Mouse (Mus musculus): ENCODE data around the gene BC049730. TPM values are rescaled to one million over a fixed set of nuclear protein-coding genes. Genes with fewer than 3 reads are reported as not detected.
"Not testable (repeated sequence)": the region's sequence is repeated elsewhere in the genome, so short reads cannot be mapped to it uniquely, and the experiment has no call there.

The BC049730 gene
- polyA plus RNA-seq (2015; fragmentation: Nextera tagmentation; extraction: Ambion mirVana) = not detected in 2 replicates

- WGBS = 90% methylated on average over 14 of the region's 14 CpGs
- no peak within 1 kb of the TSS for H3K4me2 ChIP-seq
- H3K27ac ChIP-seq = no peak within 1 kb of the TSS
- no peaks in the 10 kb centered on the region for H3K27me3 ChIP-seq
- no peak within 1 kb of the TSS for H3K4me3 ChIP-seq
- no peak within 1 kb of the TSS for H3K9ac ChIP-seq
- no peaks in the 10 kb centered on the region for H3K36me3 ChIP-seq
- no peaks in the 10 kb centered on the region for H3K9me3 ChIP-seq
- H3K4me1 ChIP-seq = no peaks in the 10 kb centered on the region
- ATAC-seq (ENCODE audit: borderline replicate concordance, extremely low read depth, low FRiP score, low TSS enrichment) = no peak
Observed at GRCm38 (mm10) chr7:24708832-24709292, at the start of gene BC049730. Gene BC049730, plus strand, starts transcription at chr7:24709242.

DNA sequence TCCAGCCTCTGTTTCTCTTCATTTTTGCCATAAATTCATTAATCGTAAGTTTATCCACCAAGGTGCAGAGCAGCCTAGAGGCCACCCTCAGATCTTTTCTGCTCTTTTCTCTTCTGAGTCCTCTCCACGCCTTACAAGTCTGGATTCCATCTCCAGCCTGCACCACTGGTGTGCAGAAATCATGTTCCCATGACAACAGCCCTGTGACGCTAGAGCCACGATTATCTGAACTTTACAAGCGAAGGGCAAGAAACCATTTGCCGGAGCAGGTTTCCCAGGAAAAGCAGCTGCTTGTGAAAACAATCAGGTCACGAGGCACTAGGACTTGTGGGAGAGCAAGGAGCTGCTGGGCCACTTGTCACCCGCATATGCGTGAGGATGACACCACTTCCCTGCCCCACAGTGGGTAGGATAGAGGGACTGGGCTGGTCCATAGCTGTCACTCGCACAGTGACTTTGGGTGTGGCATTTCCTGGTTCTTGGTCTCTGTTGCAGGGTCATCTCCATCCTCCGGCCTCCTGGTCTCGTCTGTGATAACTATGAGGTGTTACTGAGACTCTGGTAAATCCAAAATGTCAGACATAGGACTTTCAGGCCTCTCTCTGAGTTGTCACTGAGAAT, 49.2 kb upstream of the BC049730 start:
- WGBS = 33% methylated on average over 12 of the region's 12 CpGs

GRCm38 (mm10) chr7:24661118-24661904, 47.7 kb upstream of the BC049730 start:
- no peak overlapping the region for H3K4me2 ChIP-seq
- 52% methylated on average over 17 of the region's 17 CpGs for WGBS
- H3K9me3 ChIP-seq = no peaks in the 10 kb centered on the region
- ATAC-seq (ENCODE audit: borderline replicate concordance, extremely low read depth, low FRiP score, low TSS enrichment) = no peak
- H3K4me1 ChIP-seq = no peaks in the 10 kb centered on the region
- no peak overlapping the region for H3K27ac ChIP-seq
- no peak overlapping the region for H3K9ac ChIP-seq
- H3K36me3 ChIP-seq = no peaks in the 10 kb centered on the region
- no peaks in the 10 kb centered on the region for H3K27me3 ChIP-seq
- H3K4me3 ChIP-seq = no peak overlapping the region

More for the DNA sequence above, 49.2 kb upstream of the BC049730 start:
- no peak for ATAC-seq (ENCODE audit: borderline replicate concordance, extremely low read depth, low FRiP score, low TSS enrichment)
- Histone ChIP-seq H3K4me1 (no peaks in the 10 kb centered on the region), H3K27me3 (no peaks in the 10 kb centered on the region), H3K4me3 (no peak overlapping the region), H3K36me3 (no peaks in the 10 kb centered on the region), H3K27ac (no peak overlapping the region), H3K9ac (no peak overlapping the region), H3K9me3 (no peaks in the 10 kb centered on the region), H3K4me2 (no peak overlapping the region)

- Histone ChIP-seq H3K27me3 (no peaks in the 10 kb centered on the region), H3K27ac (no peak overlapping the region), H3K4me3 (no peak overlapping the region), H3K9ac (no peak overlapping the region), H3K4me2 (no peak overlapping the region), H3K4me1 (no peaks in the 10 kb centered on the region), H3K36me3 (no peaks in the 10 kb centered on the region), H3K9me3 (no peaks in the 10 kb centered on the region)
- ATAC-seq (ENCODE audit: borderline replicate concordance, extremely low read depth, low FRiP score, low TSS enrichment) = peak; percentile 35; the same call in 1 of the 2 replicates
- WGBS = 13% methylated on average over 8 of the region's 8 CpGs
Observed at GRCm38 (mm10) chr7:24662575-24662974, 46.5 kb upstream of the BC049730 start.

- no peak overlapping the region for H3K4me2 ChIP-seq
- H3K9ac ChIP-seq = no peak overlapping the region
- H3K4me1 ChIP-seq = no peaks in the 10 kb centered on the region
- no peak overlapping the region for H3K27ac ChIP-seq
- WGBS = 34% methylated on average over 8 of the region's 8 CpGs
- H3K36me3 ChIP-seq = no peaks in the 10 kb centered on the region
- H3K4me3 ChIP-seq = no peak overlapping the region
- ATAC-seq (ENCODE audit: borderline replicate concordance, extremely low read depth, low FRiP score, low TSS enrichment) = no peak
- H3K9me3 ChIP-seq = no peaks in the 10 kb centered on the region
- no peaks in the 10 kb centered on the region for H3K27me3 ChIP-seq
Observed at GRCm38 (mm10) chr7:24664301-24664700, 44.7 kb upstream of the BC049730 start.

DNA sequence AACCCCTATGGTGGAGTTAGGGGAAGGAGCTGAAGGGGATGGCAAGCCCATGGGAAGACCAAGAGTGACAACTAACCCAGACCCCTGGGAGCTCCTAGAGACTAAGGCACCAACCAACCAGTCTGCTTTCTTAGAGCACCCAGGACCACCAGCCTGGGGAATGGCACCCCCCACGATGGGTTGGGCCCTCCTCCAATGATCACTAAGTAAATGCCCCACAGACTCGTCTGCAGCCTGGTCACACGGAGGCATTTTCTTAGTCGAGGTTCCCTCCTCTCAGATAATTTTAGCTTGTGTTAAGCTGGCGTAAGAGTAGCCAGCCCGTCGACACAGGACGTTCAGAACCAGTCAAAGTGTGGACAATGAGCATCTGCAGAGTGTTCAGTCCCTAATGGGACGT, 44.1 kb upstream of the BC049730 start:
- H3K4me1 ChIP-seq = no peaks in the 10 kb centered on the region
- H3K4me3 ChIP-seq = no peak overlapping the region
- H3K9me3 ChIP-seq = no peaks in the 10 kb centered on the region
- no peaks in the 10 kb centered on the region for H3K36me3 ChIP-seq
- no peak overlapping the region for H3K9ac ChIP-seq
- no peak overlapping the region for H3K4me2 ChIP-seq
- H3K27me3 ChIP-seq = no peaks in the 10 kb centered on the region
- WGBS = 74% methylated on average over 9 of the region's 9 CpGs
- ATAC-seq (ENCODE audit: borderline replicate concordance, extremely low read depth, low FRiP score, low TSS enrichment) = no peak
- no peak overlapping the region for H3K27ac ChIP-seq

DNA sequence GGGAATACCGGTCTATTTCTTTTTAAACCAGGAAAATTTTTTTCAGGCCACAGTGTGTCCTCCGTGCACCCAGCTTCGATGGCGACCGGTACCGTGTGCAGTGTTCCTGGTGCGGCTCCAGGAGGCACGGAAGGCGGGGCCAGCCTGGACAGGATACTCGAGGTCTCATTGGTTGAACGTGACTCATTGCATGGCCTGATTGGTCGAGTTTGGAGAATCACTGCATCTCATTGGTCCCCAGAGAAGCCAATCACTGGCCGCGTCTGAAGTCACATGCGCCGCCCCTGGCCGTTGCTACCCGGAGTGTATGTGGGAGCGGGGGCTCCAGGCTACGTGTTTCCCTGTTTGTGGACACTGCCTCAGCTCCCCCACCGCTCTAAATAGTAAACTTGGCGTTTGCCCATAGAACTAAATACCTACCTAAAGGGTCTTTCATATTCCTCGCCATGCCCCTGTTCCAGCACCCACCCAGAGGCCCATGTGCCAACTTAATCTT, 37.0 kb upstream of the BC049730 start:
- WGBS = 90% methylated on average over 23 of the region's 23 CpGs
- Histone ChIP-seq H3K4me3 (no peak overlapping the region), H3K4me2 (no peak overlapping the region), H3K9me3 (no peaks in the 10 kb centered on the region), H3K27me3 (no peaks in the 10 kb centered on the region), H3K4me1 (0 out of 2 replicates have a peak, but pooled peaks cover 4% of the 10 kb centered on the region), H3K36me3 (no peaks in the 10 kb centered on the region), H3K27ac (no peak overlapping the region), H3K9ac (no peak overlapping the region)
- ATAC-seq (ENCODE audit: borderline replicate concordance, extremely low read depth, low FRiP score, low TSS enrichment) = no peak

- Histone ChIP-seq H3K36me3 (no peaks in the 10 kb centered on the region), H3K4me1 (0 out of 2 replicates have a peak, but pooled peaks cover 4% of the 10 kb centered on the region), H3K4me3 (no peak within 1 kb of the TSS), H3K9me3 (no peaks in the 10 kb centered on the region), H3K27ac (no peak within 1 kb of the TSS), H3K4me2 (no peak within 1 kb of the TSS), H3K27me3 (no peaks in the 10 kb centered on the region), H3K9ac (no peak within 1 kb of the TSS)
- 82% methylated on average over 9 of the region's 9 CpGs for WGBS
- no peak for ATAC-seq (ENCODE audit: borderline replicate concordance, extremely low read depth, low FRiP score, low TSS enrichment)
Observed at GRCm38 (mm10) chr7:24676575-24676974, 32.5 kb upstream of the BC049730 start, which contains the start of gene Tex101. Gene Tex101, minus strand, starts transcription at chr7:24676675.

DNA sequence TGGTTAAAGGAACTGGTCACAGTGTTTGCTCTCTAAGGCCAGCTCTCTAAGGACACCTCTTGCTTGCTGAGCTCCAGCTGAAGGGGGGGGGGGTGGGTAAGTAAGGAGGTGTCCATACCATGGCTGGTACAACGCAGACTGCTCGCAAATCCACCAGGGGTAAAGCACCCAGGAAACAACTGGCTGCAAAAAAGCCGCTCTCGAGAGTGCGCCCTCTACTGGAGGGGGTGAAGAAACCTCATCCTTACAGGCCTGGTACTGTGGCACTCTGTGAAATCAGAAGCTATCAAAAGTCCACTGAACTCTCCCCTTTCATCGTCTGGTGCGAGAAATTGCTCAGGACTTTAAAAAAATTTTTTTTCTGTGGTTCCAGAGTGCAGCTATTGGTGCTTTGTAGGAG, 24.9 kb upstream of the BC049730 start:
- 74% methylated on average over 7 of the region's 7 CpGs for WGBS
- ATAC-seq (ENCODE audit: borderline replicate concordance, extremely low read depth, low FRiP score, low TSS enrichment); H3K4me1 ChIP-seq; H3K36me3 ChIP-seq; H3K9me3 ChIP-seq; H3K4me2 ChIP-seq; H3K9ac ChIP-seq; H3K27me3 ChIP-seq; H3K27ac ChIP-seq; H3K4me3 ChIP-seq: not testable (repeated sequence)

- not testable (repeated sequence) for H3K36me3 ChIP-seq; H3K4me3 ChIP-seq; H3K27me3 ChIP-seq; H3K4me2 ChIP-seq; H3K4me1 ChIP-seq; H3K9ac ChIP-seq; ATAC-seq (ENCODE audit: borderline replicate concordance, extremely low read depth, low FRiP score, low TSS enrichment); H3K27ac ChIP-seq; H3K9me3 ChIP-seq
- WGBS = 89% methylated on average over 10 of the region's 10 CpGs
Observed at GRCm38 (mm10) chr7:24687519-24687918, 21.5 kb upstream of the BC049730 start.

GRCm38 (mm10) chr7:24692693-24693092, 16.3 kb upstream of the BC049730 start:
- 78% methylated on average over 3 of the region's 3 CpGs for WGBS
- H3K27me3 ChIP-seq; H3K36me3 ChIP-seq; ATAC-seq (ENCODE audit: borderline replicate concordance, extremely low read depth, low FRiP score, low TSS enrichment); H3K27ac ChIP-seq; H3K4me2 ChIP-seq; H3K9ac ChIP-seq; H3K4me3 ChIP-seq; H3K9me3 ChIP-seq; H3K4me1 ChIP-seq: not testable (repeated sequence)

GRCm38 (mm10) chr7:24697891-24698290, 11.2 kb upstream of the BC049730 start:
- WGBS = 87% methylated on average over 4 of the region's 4 CpGs
- ATAC-seq (ENCODE audit: borderline replicate concordance, extremely low read depth, low FRiP score, low TSS enrichment); H3K4me1 ChIP-seq; H3K4me2 ChIP-seq; H3K27me3 ChIP-seq; H3K4me3 ChIP-seq; H3K27ac ChIP-seq; H3K9me3 ChIP-seq; H3K9ac ChIP-seq; H3K36me3 ChIP-seq: not testable (repeated sequence)
